Mouse (Mus musculus) urinary bladder, postnatal 4 days (tissue): ENCODE measurements at regions not wholly inside any gene's neighbourhood (a gene's known extent, or its start where the extent isn't known, plus 50 kb on each side); places are given as distances from the start of the nearest gene placed in this dataset.
"Not testable (repeated sequence)": the region's sequence is repeated elsewhere in the genome, so short reads cannot be mapped to it uniquely, and the experiment has no call there.

Experiments
- DNase-seq, 2 experiments: peaks; one replicate each; pipeline ENCODE4 v3.0.0; 2021 to 2022; ENCODE audit warnings: low spot score in 2 of 2

DNA sequence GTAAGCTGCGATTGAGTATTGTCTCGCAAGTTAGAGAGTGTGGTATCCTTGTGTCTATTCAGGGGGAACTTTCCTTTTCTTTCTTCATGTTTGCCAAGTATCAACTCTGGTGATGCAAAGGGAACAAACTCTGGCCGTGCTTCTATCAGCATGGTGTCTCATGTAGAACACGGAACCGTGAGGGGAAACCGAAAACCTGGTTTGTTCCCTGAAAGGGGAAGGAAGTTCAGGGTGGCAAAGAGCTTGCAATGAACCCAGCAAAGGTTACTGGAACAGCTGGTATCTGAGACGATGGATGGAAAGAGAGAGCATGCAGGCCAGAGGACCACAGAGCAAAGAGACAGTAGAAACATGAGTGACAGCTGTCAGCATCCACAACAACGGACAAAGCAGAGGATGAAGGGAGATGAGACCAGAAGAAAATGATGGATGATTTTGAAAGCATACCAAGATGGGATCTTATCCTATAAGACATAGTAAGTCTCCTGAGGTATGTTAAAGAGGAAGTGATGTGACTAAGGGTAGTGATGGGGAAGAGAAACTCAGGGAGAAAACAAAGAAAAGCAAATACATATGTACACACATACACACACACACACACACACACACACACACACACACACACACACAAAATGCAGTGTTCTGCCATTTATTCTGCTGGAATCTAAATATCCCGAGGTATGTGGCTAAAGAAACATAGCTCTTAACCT, 199.8 kb upstream of the Peli2 start:
- no peak for DNase-seq

DNA sequence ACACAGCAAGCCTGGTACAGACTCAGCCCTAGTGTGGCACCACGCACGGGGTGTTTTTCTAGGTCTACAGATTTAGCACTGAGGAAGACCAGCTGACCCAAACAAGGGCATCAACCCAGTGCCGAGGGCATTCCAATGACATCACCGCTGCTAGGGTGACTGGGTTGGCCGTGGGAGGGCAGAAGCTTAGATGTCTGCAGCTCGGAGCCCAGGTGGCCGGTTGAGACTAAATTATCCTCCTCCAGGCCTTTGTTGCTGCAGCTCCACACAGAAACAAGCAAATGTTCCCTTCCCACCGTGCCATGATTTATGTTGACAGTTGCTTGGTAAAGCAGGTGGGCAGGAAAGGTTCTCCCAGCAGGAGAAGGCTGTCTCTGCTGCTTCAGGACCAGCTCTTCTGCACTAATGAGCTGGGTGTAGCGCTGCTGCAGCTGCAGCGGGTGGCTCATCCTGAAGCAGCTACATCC, 198.8 kb upstream of the Peli2 start:
- peak in 1 of 2 experiments; percentile 56 for DNase-seq

DNA sequence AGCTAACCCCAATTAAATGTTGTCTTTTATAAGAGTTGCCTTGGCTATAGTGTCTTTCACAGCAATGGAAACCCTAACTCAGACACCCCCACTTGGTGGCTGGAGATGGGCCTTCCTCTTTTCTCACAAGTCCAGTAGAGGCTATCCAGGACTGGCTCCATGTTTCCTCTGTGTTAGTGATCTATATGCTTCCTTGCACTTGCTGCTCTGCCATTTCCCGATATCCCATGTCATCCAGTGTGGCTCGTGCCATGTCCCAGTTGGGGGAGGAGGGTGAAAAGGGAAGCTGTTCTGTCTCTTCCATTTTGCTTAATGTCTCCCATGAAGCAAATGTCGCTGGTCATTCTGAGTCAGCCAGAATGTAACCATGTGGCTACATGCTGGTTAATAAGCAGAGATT, 194.2 kb upstream of the Peli2 start:
- peak in 1 of 2 experiments; percentile 14 for DNase-seq

DNA sequence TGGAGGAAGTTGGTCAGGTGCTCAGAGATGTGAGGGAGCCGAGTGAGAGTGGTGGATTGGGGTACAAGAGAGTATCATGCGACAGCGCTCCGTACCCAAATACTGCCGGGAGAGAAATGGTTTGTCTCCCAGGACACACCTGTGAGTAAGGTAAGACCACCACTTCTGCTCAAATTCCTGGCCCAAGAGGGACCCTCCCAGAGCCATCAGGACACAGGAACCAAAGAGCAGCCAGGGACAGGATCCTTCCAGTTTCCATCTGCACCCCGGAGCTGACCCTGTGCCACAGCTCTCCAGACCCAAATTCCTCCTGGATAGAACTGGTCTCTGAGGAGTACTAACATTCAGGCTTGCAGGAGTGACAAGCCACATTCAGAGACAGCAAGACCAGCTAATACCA, 185.2 kb upstream of the Peli2 start:
- peak in 1 of 2 experiments; percentile 52 for DNase-seq

DNA sequence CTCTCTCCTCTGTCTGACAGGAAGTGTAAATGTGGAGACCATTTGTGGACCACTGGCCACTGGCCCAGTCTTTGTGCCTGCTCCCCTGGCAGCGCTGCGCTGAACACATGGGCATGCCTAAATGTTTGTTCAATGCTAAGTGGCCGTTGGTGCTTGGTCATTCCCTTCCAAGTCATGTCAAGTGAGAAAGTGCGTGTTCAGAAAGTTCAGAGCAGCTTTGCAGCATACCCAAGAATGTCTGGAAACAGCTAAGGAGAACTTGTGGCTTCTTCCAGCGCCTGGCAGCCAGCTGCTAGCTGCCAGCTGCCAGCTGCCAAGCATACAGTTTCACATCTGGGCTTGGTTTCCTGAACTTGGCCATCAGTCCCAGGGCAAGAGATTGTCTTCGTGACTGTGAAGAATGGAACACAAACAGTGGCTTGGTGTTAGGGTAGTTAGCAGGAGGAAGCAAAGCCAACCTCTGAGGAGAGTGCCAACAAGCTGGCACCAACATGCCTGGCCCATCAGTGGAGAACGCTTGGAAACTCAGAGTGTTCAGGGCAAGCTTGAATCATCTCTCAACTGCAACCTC, 183.5 kb upstream of the Peli2 start:
- peak in 1 of 2 experiments; percentile 55 for DNase-seq

DNA sequence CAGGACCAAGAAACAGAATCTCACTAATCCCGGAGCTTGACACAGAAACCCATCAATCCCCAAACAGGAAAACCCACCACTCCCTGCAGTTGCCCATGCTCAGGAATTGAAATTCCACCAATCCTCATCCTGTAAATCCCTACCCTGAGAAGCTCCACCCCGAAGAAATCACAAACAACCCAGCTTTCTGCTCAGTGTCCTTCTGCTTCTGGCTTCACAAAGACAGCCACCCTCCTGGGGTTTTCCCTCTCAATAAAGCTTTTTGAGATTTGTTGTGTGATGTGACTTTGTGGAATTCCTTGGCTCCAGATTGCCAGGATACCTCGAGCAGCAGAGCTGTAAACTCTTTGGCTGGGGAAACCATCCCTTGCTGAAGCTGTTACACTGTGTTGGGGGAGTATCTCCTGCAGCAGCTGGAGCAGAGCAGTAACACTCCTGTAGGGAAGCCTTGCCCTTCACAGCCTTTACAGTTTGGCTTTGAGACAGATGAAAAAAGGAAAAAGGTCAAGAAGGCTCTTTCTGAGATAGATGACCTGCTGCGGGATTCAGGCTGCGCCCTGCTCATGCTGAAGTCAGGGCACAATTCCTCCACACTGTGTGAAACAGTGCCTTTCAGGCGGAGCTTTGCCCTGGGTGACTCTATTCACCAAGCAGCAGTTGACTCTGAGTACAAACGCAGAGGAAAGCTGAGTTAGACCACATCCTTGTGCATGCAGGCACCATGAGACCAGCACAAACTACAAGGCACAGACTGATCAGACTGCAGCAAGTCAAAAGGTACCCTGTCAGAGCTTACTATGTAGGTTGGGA, 180.6 kb upstream of the Peli2 start:
- peak in 1 of 2 experiments; percentile 40 for DNase-seq

DNA sequence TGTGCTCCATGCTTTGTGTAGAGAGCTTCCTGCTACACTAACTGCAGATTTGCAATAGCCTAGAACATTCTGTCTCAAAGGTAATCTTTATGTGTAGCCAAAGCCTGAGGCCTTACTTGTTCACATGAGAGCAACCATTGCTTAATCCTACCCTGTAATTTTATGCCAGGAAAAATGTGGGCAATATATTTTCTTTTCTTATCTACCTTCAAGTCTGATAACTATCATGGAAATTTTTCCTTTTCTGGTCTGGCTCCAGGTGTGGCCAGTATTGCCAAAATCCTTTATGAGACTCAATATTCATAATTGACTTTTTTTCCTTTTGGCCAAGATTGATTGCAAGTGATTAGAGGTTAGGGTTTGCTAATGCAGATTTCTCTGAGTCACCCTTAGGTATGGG, 178.0 kb upstream of the Peli2 start:
- no peak for DNase-seq

DNA sequence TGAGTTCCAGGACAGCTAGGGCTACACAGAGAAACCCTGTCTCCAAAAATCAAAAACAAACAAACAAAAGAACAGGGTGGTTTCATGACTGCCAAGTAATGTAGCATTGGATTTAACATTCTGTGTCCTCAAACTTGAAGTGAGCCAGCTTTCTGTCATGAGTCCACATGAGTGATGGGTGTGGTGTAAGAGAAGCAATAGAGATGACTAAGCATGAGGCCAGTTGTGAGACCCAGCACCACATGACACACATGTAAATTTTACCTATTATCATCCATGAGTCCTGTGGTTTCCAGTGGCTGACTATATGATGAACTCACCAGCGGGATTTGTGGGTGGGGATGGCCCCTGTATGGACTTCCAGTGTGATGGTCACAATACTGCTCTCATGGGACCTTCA, 176.0 kb upstream of the Peli2 start:
- no peak for DNase-seq

DNA sequence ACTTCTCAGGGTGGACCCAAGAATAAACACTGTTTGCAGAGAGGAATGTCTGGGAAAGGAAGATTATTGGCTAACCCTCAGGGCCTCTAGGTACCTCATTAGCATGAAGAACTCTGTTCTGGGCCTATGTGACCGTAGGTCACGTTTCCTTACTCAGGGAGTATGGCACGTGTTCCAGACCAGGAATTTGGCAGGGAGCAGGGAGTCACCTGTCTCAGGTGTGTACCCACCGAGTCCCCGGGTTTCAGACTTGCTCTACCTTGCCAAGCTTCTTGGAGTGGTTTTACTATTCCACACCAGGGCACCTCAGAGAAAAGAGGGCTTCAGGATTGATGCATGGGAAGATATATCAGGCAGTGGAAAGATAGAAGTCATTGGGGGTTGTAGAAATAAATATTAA, 169.6 kb upstream of the Peli2 start:
- no peak for DNase-seq

DNA sequence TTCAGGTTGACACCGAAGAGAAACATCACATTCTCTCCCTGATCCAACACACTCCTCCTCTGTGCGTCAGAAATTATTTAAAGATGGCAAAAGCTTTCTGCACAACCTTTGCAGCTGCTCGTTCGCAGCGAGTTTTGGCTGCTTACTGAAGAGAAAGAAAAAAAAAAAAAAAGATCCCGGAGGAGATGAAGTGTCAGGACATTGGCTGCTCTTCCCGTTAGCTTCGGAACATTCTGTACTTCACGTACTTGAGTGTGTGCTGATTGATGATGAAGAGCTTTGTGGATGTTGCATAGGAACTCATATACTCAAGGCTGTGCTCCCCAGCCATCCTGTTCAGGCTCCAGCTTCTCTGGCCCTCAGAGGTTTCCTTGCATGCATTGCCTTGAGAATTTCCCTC, 162.5 kb upstream of the Peli2 start:
- DNase-seq, result peak; percentile 19 to 26

DNA sequence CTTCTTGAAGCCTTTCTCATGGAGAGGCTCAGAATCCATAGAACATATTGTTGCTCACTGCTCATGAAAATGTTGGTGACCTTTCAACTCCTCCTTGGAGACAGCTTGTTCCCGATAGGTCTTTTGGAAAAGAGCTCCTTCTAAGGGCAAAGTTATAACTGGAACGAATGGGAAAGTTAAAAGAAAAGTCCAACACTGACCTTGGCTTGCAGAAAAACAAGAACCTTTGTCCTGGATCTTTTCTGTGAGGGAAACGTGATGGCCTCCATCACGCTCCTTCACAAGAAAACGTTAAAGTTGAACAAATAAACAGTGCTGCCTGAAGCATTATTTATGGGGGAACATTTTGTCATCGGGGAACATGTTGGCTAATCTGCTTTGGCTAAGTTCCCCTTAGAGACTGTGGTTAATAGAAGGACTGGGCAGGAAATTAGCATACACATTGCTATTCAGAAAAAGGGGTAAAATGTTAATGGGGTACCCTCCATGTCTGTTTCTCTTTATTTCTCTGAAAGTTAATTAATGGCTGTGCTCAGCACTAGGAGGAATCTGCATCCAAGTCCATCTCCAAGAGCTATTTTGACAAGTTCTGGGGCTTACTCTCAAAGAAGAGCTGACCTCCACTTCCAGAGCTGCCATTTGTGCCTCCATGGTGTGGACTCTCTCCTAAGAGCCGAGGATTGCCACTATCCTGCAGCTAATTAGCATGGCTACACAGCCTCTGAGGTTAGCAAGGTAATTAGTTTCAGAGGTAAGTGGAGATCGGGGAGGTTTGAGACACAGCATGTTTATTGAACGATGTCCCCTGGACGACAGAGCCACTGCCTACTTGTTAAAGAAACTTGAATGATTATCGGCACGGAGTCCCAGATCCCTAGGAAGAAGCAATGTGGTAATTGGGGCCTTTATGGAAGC, 161.0 kb upstream of the Peli2 start:
- no peak for DNase-seq

DNA sequence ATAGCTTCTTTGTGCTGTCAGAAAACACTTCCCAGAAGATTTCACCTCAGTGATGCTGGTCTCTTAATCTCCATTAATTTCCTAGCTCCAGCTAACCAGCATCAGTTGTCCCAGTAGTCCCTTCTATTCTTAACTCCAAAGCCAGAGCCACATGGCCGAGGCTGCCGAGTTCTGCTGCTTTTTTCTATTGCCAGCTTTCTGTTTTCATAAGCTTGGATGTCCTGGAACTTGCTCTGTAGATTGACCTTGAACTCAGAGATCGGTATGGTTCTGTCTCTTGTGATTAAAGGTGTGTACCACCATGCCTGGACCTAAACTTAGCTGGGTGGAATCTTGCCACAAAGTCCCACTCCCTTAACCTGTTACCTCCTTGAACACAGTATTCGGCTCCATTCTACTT, 155.8 kb upstream of the Peli2 start:
- DNase-seq, result not testable (repeated sequence)

DNA sequence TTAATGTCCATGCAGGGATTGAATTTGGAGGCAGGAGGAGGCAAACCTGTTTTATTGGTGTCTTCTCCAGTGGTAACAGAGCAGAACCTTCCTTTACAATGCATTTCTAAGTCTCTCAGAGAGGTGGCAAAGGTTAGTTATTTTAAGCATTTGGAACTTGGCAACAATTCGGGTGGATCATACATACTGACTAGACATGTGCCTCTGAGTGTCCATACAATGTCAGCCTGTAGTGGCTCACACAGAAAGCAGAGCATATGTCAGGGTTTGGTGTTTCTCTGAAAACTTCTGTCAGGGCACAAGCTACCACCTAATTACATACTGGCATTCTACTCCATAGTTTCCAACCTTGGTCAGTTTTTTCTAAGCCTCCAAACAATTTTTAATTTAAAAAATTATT, 150.8 kb upstream of the Peli2 start:
- DNase-seq, result no peak

DNA sequence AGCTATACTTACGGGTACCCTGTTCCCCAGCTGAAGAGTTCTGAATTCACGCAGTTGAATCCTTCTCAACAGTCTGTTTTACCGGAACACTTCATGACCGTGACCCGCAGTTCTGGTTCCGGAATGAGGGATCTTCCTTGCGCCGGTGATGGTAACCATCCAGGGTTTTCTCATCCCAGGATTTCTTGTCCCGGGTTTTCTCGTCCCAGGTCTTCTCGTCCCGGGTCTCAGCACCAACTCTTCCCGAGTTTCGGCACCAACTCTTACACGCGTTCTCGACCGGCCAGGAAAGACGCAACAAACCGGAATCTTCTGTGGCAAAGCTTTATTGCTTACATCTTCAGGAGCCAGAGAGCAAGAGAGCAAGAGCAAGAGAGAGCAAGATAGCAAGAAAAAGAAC, 147.5 kb upstream of the Peli2 start:
- peak in 1 of 2 experiments; percentile 55 for DNase-seq

DNA sequence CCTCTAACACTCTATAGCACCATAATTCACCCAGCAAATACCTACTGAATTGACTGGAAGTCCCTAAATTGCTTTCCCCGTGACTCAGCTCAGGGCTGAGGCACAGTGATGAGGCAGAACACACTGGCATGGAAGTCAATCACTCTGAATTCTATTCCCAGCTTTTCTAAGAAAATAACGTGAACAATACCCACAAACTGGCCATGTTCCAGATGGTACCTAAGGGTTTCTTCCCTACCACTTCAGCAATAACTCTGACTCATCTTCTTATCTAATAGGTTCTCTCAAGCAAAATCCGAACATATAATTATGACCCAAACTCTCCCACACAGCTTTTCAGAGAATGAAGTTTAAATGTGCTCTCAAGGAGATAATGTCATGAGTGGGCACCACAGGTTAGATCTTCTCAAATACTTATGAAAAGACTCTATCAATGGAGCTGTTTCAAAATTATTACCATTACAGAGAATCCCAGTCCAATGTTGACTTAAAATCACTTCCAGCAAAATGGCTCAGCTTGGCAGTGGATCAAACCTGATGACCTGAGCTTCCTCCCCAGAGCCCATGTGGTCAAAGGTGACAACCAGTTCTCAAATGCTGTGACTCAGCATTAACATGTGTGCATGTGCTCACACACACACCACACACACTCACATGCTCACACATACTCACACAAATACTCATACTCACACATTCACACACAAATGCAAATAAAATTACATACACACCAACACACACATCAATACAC, 137.5 kb upstream of the Peli2 start:
- DNase-seq, result no peak

DNA sequence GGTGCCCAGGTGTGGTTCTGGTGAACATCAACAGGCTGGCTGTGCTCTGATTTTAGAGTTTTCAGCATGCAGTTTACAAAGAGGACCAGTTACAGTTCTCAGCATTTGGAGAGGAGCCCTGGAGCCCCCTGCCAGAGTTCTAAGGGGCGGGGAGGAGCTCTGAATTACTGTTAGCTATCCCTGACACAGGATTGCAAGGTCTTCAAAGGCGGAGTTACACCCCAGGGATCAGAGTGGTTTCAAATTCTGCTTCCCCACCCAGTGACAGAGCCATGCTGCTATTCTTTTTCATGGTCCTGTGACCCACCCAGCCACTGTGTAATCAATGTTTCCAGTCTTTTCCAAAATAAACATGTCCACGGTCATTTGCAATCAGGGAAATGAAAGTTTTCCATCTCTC, 134.1 kb upstream of the Peli2 start:
- DNase-seq, result no peak

DNA sequence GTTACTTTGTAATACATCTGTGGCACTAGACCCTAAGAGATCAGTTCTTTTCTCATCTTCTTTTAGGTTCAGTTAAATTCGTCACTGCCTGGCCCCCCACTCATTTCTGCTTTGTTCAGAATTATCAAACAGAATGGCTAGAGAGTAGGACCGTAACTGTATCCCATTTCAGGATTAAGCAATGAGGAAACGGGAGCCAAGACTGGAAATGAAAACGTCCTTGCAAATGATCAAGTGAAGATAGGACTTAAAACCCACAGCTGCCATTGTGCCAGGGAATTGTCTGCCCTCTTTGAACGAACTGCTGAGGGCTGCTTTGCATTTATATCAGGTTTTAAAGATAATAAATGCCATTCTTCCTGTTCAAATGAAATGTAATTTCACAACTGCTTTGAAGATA, 133.7 kb upstream of the Peli2 start:
- no peak for DNase-seq

DNA sequence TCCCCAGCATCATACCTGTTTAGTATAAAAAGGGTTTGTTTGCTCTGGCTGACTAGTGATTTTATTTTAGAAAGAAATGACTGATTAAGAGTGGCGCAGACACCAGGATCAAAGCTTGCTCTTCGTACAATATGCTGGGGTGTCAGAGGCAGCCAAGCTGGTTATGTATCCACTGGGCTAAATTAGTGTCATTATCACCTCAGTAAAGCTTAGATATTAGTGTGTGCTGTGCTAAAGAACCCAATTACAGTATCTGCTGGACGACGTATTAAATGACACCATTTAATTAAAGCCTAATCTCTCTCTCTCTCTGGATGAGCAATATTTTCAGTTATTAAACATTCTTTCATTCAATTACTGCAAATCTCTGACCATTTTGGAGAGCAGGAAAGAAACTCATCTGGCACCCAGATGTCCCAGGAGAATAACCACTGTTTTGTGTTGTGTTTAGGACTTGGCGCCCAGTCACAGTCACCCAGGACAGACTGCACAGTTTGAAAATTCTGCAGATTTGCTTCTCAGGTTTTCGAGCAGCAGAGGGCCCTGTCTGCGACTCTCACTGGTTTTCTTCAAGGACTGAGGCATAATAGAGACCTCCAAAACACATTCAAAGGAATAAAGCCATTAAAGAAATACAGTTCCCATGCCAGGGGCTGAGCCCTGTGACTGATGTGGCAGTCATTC, 133.1 kb upstream of the Peli2 start:
- no peak for DNase-seq

DNA sequence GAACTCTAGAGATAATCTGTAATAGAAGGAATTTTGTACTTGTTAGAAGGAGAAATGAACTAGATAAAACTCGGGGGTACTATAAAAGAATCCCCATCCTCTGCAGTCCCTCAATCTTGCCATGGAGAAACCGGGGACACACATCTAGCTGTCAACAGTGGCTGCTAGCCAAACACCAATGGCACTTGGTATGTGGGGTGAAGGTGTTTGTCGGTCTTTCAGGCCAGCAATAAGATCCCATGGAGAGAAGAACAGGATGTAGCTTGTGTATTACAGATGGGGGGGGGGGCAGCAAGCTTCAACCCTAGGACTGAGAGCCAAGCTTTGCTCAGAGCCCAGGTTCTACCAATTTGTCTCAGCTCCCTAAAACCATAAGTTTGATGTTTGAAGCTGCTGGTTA, 132.5 kb upstream of the Peli2 start:
- DNase-seq, result no peak

DNA sequence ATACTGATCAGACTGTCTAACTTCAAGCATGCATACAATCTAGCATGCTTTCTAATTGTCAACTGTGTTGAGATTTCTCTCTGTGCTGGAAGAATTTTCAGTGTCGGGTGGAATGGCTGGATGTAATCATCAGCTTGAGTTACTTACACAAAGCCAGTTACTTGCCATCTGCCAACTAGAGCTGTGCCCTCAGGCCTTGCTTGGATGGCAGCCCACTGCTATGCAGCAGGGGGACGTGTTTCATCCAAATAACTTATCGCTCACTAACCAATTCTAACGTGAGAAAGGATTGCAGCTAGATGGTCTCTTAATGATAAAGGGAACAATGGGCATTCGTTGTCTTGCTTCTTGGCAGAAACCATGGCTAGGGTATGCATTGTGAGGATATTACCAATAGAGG, 131.3 kb upstream of the Peli2 start:
- DNase-seq, result peak in 1 of 2 experiments; percentile 25
